Mouse (Mus musculus): Measurements from ENCODE around the gene Man1b1.
A peak's percentile ranks its signal among the peaks of the same experiment; 100 is the strongest.

Gene Man1b1

GRCm38 (mm10) chr2:25318119-25318966 lies 13.8 kb upstream of the Man1b1 start:
- Histone ChIP-seq H3K27me3 (ENCODE audit: insufficient read depth, low read length) (peaks cover 70% of the 10 kb centered on the region), H3K4me3 (replicated peaks; ENCODE audit: low read length) (peak overlapping the region; percentile 85), H3K9me3 (ENCODE audit: low read length) (no peaks in the 10 kb centered on the region), H3K36me3 (ENCODE audit: insufficient read depth, low read length) (no peaks in the 10 kb centered on the region), H3K4me1 (replicated peaks; ENCODE audit: low read depth, low read length) (peaks cover 54% of the 10 kb centered on the region)
- TF ChIP-seq POU5F1 (IDR thresholded peaks at IDR 0.05; ENCODE audit: borderline replicate concordance, low read length) (no peak), CTCF (conservative IDR thresholded peaks at IDR 0.05; ENCODE audit: low read length) (no peak), NANOG (IDR thresholded peaks at IDR 0.05; ENCODE audit: borderline replicate concordance, low read length) (no peak)

GRCm38 (mm10) chr2:25318971-25319773 lies 13.0 kb upstream of the Man1b1 start, which contains the start of gene Grin1:
Gene Grin1, minus strand, starts transcription at chr2:25319187.
- H3K9me3 ChIP-seq (ENCODE audit: low read length) = no peaks in the 10 kb centered on the region
- H3K4me3 ChIP-seq (replicated peaks; ENCODE audit: low read length) = peak within 1 kb of the TSS; percentile 85
- TF ChIP-seq CTCF (conservative IDR thresholded peaks at IDR 0.05; ENCODE audit: low read length) (no peak), POU5F1 (IDR thresholded peaks at IDR 0.05; ENCODE audit: borderline replicate concordance, low read length) (no peak)

GRCm38 (mm10) chr2:25320084-25320483 lies 12.1 kb upstream of the Man1b1 start:
- TF ChIP-seq POU5F1 (IDR thresholded peaks at IDR 0.05; ENCODE audit: borderline replicate concordance, low read length) = no peak
- no peak for TF ChIP-seq CTCF (conservative IDR thresholded peaks at IDR 0.05; ENCODE audit: low read length)
- TF ChIP-seq NANOG (IDR thresholded peaks at IDR 0.05; ENCODE audit: borderline replicate concordance, low read length) = no peak
- Histone ChIP-seq H3K27me3 (ENCODE audit: insufficient read depth, low read length) (peaks cover 57% of the 10 kb centered on the region), H3K4me1 (replicated peaks; ENCODE audit: low read depth, low read length) (peaks cover 64% of the 10 kb centered on the region), H3K36me3 (ENCODE audit: insufficient read depth, low read length) (no peaks in the 10 kb centered on the region), H3K4me3 (replicated peaks; ENCODE audit: low read length) (no peak overlapping the region), H3K9me3 (ENCODE audit: low read length) (no peaks in the 10 kb centered on the region)

More at GRCm38 (mm10) chr2:25318971-25319773, 13.0 kb upstream of the Man1b1 start, which contains the start of gene Grin1:
- H3K27me3 ChIP-seq (ENCODE audit: insufficient read depth, low read length) = peaks cover 63% of the 10 kb centered on the region
- peaks cover 56% of the 10 kb centered on the region for H3K4me1 ChIP-seq (replicated peaks; ENCODE audit: low read depth, low read length)
- H3K36me3 ChIP-seq (ENCODE audit: insufficient read depth, low read length) = no peaks in the 10 kb centered on the region

GRCm38 (mm10) chr2:25326036-25326435 lies 6.1 kb upstream of the Man1b1 start:
- Histone ChIP-seq H3K4me3 (replicated peaks; ENCODE audit: low read length) (no peak overlapping the region), H3K27me3 (ENCODE audit: insufficient read depth, low read length) (peaks cover 8% of the 10 kb centered on the region), H3K36me3 (ENCODE audit: insufficient read depth, low read length) (no peaks in the 10 kb centered on the region), H3K4me1 (replicated peaks; ENCODE audit: low read depth, low read length) (peaks cover 47% of the 10 kb centered on the region), H3K9me3 (ENCODE audit: low read length) (no peaks in the 10 kb centered on the region)
- TF ChIP-seq POU5F1 (IDR thresholded peaks at IDR 0.05; ENCODE audit: borderline replicate concordance, low read length) = no peak
- TF ChIP-seq CTCF (conservative IDR thresholded peaks at IDR 0.05; ENCODE audit: low read length) = no peak
- no peak for TF ChIP-seq NANOG (IDR thresholded peaks at IDR 0.05; ENCODE audit: borderline replicate concordance, low read length)

GRCm38 (mm10) chr2:25328440-25328839 lies 3.7 kb upstream of the Man1b1 start:
- Histone ChIP-seq H3K27me3 (ENCODE audit: insufficient read depth, low read length) (no peaks in the 10 kb centered on the region), H3K9me3 (ENCODE audit: low read length) (no peaks in the 10 kb centered on the region), H3K36me3 (ENCODE audit: insufficient read depth, low read length) (peaks cover 2% of the 10 kb centered on the region), H3K4me1 (replicated peaks; ENCODE audit: low read depth, low read length) (peaks cover 39% of the 10 kb centered on the region), H3K4me3 (replicated peaks; ENCODE audit: low read length) (no peak overlapping the region)
- TF ChIP-seq CTCF (conservative IDR thresholded peaks at IDR 0.05; ENCODE audit: low read length) = peak; percentile 62
- TF ChIP-seq POU5F1 (IDR thresholded peaks at IDR 0.05; ENCODE audit: borderline replicate concordance, low read length) = no peak

- H3K9me3 ChIP-seq (ENCODE audit: low read length) = no peaks in the 10 kb centered on the region
- peaks cover 40% of the 10 kb centered on the region for H3K4me1 ChIP-seq (replicated peaks; ENCODE audit: low read depth, low read length)
- TF ChIP-seq NANOG (IDR thresholded peaks at IDR 0.05; ENCODE audit: borderline replicate concordance, low read length) (no peak), CTCF (conservative IDR thresholded peaks at IDR 0.05; ENCODE audit: low read length) (no peak), POU5F1 (IDR thresholded peaks at IDR 0.05; ENCODE audit: borderline replicate concordance, low read length) (no peak)
- no peaks in the 10 kb centered on the region for H3K27me3 ChIP-seq (ENCODE audit: insufficient read depth, low read length)
- H3K4me3 ChIP-seq (replicated peaks; ENCODE audit: low read length) = peak overlapping the region; percentile 100
- H3K36me3 ChIP-seq (ENCODE audit: insufficient read depth, low read length) = peaks cover 32% of the 10 kb centered on the region
Observed at GRCm38 (mm10) chr2:25331470-25331869, 668 bp upstream of the Man1b1 start.

- Histone ChIP-seq H3K9me3 (ENCODE audit: low read length) (no peaks in the 10 kb centered on the region), H3K4me3 (replicated peaks; ENCODE audit: low read length) (peak overlapping the region; percentile 100), H3K27me3 (ENCODE audit: insufficient read depth, low read length) (no peaks in the 10 kb centered on the region), H3K4me1 (replicated peaks; ENCODE audit: low read depth, low read length) (peaks cover 37% of the 10 kb centered on the region), H3K36me3 (ENCODE audit: insufficient read depth, low read length) (peaks cover 53% of the 10 kb centered on the region)
- TF ChIP-seq POU5F1 (IDR thresholded peaks at IDR 0.05; ENCODE audit: borderline replicate concordance, low read length) (no peak), CTCF (conservative IDR thresholded peaks at IDR 0.05; ENCODE audit: low read length) (no peak), NANOG (IDR thresholded peaks at IDR 0.05; ENCODE audit: borderline replicate concordance, low read length) (no peak)
Observed at GRCm38 (mm10) chr2:25333569-25333968, 1.4 kb downstream of the Man1b1 start.

- Histone ChIP-seq H3K36me3 (ENCODE audit: insufficient read depth, low read length) (peaks cover 92% of the 10 kb centered on the region), H3K4me3 (replicated peaks; ENCODE audit: low read length) (no peak overlapping the region), H3K4me1 (replicated peaks; ENCODE audit: low read depth, low read length) (peaks cover 23% of the 10 kb centered on the region), H3K9me3 (ENCODE audit: low read length) (no peaks in the 10 kb centered on the region), H3K27me3 (ENCODE audit: insufficient read depth, low read length) (no peaks in the 10 kb centered on the region)
- no peak for TF ChIP-seq CTCF (conservative IDR thresholded peaks at IDR 0.05; ENCODE audit: low read length)
- no peak for TF ChIP-seq POU5F1 (IDR thresholded peaks at IDR 0.05; ENCODE audit: borderline replicate concordance, low read length)
- TF ChIP-seq NANOG (IDR thresholded peaks at IDR 0.05; ENCODE audit: borderline replicate concordance, low read length) = no peak
Observed at GRCm38 (mm10) chr2:25338303-25338702, 6.2 kb downstream of the Man1b1 start.
